Mouse (Mus musculus) hematopoietic stem cell, adult 5-6 weeks (primary cell): ENCODE results near the gene Nck2. TPM values are rescaled to one million over a fixed set of nuclear protein-coding genes. Genes with fewer than 3 reads are reported as not detected.
A peak's percentile ranks its signal among the peaks of the same experiment; 100 is the strongest.

Source experiments
- ATAC-seq, 2 experiments: fragments of 125-278 bp in 1 of 2; replicated peaks in 1 of 2; 2 replicates each; pipeline ENCODE4 v1.8.0; 2016 to 2017; ENCODE audit warnings: inconsistent platforms in 2 of 2, mild to moderate bottlenecking in 2 of 2, moderate number of reproducible peaks in 2 of 2, low read depth in 1 of 2, moderate TSS enrichment in 1 of 2; ENCODE audit not compliant: low FRiP score in 2 of 2, poor library complexity in 2 of 2, severe bottlenecking in 2 of 2, insufficient read depth in 1 of 2, low TSS enrichment in 1 of 2
- total RNA-seq: library from RNA; stranded (forward); fragments of 172-1452, 232-1000 nt; gene quantifications from 2 replicates; pipeline ENCODE4 v1.2.3, GENCODE M21; 2017

Nck2 gene
- total RNA-seq, 1 experiment from 2014 or later, result 14.6 TPM

GRCm38 (mm10) chr1:43426526-43426925 is 17.9 kb upstream of the Nck2 start:
- ATAC-seq, result no peak

GRCm38 (mm10) chr1:43426993-43427535 is 17.3 kb upstream of the Nck2 start:
- no peak for ATAC-seq

DNA sequence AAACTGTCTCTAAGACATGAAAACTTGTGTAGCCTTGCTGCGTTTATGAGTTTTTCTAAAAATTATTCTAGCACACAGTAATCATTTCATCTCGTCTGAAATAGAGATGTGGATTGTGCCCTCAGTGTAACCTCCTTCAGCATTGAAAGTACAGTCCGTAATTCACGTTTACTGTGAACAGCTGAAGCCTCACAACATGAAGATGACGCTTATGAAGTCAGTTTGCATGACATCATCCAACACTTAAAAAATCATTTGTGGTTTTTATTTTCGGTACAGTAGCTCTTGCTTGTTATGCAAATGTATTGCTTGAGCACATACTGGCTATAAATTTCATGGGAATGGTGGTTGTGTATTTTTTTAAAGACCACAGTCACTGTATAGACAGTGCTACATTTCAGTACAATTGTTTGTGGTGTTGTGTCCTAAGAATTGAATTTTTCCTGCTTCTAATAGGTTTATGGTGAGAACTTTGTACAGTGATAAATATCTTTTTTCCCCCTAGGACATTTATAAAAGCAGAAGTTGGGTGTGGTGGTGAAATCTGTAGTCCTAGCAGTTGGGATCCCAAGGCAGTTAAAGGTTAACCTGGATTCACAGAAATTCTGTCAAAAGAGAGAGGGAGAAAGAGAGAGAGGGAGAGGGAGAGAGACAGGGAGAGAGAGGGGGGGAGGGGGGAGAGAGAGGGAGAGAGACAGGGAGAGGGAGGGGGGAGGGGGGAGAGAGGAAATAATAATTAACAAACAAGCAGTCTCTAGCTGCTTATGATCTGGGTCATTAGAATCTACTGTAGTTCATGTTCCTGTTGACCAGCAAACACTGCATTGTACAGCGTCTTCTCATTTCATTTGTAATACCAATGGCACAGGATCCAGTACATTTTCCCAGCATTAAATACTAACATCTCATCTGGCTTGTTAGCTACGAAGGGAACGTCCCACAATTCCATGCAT is 14.2 kb upstream of the Nck2 start:
- ATAC-seq, result no peak

DNA sequence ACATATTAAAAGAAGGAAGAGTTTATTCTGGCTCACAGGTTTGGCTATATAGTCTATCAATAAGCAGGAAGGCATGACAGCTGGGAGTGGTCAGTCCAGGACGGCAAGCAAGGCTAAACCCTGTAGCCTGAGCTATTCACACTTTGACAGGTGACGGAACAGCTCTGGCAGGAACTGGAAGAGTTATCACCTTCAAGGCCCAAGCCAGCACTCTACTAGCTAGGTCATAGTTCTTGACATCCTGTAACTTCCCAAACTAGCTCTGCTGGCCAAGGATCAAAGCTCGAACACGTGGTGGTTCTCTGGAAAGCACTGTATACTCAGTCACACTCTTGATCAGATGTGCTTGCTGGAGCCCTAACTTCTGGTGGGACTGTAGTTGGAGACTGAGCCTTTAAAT is 10.5 kb upstream of the Nck2 start:
- no peak for ATAC-seq

GRCm38 (mm10) chr1:43436554-43436953 is 7.8 kb upstream of the Nck2 start:
- ATAC-seq, result no peak

- no peak for ATAC-seq
These were observed 5.1 kb upstream of the Nck2 start for GRCm38 (mm10) chr1:43439261-43439660.

- ATAC-seq, result no peak
These were observed 1.8 kb upstream of the Nck2 start for GRCm38 (mm10) chr1:43442568-43442967.

- ATAC-seq, result peak; percentile 60 to 64
These were observed 1.1 kb downstream of the Nck2 start for GRCm38 (mm10) chr1:43445170-43446088.

DNA sequence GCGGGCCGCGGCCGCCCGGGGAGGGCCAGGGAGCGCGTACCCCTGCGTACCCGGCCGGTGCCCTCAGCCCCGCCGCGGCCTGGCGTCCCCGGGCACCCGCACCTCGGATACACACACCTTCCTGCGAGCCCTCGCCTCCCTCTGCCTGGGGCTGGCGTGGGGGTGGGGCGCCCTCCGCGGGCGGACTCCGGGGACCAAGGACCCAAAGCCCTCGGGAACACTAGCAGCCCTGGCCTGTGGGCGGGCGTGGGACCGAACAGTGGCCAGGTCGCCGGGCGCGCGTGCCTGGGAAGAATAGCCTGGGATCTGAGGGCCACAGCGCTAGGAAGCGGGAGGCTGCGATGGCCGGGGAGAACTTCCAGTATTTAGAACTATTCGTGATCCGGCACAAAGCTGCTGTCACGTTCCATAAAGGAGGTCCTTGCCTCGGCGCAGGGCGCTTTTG is 1.7 kb downstream of the Nck2 start:
- ATAC-seq, result peak in 1 of 2 experiments; percentile 30; a peak in 1 of 4 replicates

- ATAC-seq, result peak in 1 of 2 experiments; percentile 14; a peak in 1 of 4 replicates
These were observed 2.6 kb downstream of the Nck2 start for GRCm38 (mm10) chr1:43446731-43447601.

- ATAC-seq, result no peak
These were observed 3.4 kb downstream of the Nck2 start for GRCm38 (mm10) chr1:43447602-43448287.

- no peak for ATAC-seq
These were observed 6.4 kb downstream of the Nck2 start for GRCm38 (mm10) chr1:43450811-43451210.

DNA sequence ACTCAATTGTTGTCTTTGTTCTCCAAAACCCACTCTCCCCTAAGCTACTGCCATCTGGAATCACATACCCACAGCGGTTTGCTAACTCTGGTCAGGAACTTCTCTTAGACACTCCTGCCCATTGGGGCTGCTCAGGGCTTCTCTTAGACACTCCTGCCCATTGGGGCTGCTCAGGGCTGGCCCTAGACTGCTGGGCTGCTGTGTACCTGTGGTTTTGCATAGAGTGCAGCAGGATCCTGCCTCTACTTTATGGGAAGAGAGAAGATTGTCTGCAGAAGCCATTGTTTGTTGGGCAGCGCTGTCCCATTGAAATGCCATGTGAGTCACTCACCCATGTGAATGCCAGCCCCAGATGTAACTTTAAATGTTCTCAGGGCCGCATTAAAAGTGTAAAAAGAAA is 9.3 kb downstream of the Nck2 start:
- ATAC-seq, result no peak

GRCm38 (mm10) chr1:43454741-43455140 is 10.4 kb downstream of the Nck2 start:
- ATAC-seq, result no peak

DNA sequence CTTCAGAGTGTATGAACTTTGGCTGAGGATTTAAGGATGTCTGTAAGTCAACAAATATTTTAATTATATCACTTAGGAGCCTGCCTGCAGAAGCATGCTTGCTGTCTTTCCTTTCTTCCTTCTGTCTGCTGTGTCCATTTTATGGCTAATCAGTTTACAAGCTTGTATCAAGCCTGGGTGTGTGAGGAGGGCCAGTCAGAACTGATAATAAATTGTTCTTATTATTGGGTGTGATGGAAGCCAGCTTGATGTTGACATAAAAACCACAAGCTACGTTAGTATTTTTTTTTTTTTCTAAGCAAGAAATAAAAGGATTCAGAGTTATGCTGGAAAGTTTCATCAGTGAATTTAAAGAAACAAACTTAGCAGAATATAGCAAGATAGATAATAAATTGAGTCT is 10.8 kb downstream of the Nck2 start:
- ATAC-seq, result no peak

DNA sequence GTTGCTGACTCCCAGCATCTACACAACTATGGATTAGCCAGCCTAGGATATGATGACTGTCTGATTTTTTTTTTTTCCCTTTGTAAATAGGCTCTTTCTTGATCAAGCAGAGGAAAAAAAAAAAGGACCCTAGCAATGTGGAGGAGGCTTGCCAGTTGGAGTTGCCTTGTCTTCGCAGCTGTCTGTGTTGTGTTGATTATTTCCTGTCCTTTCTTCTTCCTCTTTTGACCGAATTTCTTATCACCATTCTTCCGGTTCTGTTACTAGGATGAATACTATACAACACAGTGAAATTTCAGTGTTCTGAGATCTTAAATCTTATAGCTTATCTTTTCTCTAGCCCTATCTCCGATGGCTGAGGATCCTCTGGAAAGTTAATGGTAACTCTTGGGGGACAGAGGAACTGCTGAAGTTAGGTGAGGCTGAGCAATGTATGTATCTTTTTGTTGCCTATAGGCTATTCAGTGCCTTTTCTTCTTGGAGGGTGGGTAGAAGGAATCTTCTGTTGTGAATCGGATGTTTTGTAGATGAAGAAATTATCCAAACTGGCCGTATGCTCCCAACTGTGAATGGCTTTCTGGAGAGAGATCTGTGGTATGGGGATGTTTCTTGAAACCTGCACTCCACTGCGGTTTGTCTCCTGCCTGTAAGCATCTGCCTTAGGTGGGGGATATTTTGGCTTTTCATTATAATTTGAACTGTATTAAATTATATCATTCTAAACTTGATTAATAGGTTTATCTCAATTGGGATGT is 12.8 kb downstream of the Nck2 start:
- peak; percentile 48 to 51; a peak in 2 of 4 replicates for ATAC-seq
